In the genomic region with DNA sequence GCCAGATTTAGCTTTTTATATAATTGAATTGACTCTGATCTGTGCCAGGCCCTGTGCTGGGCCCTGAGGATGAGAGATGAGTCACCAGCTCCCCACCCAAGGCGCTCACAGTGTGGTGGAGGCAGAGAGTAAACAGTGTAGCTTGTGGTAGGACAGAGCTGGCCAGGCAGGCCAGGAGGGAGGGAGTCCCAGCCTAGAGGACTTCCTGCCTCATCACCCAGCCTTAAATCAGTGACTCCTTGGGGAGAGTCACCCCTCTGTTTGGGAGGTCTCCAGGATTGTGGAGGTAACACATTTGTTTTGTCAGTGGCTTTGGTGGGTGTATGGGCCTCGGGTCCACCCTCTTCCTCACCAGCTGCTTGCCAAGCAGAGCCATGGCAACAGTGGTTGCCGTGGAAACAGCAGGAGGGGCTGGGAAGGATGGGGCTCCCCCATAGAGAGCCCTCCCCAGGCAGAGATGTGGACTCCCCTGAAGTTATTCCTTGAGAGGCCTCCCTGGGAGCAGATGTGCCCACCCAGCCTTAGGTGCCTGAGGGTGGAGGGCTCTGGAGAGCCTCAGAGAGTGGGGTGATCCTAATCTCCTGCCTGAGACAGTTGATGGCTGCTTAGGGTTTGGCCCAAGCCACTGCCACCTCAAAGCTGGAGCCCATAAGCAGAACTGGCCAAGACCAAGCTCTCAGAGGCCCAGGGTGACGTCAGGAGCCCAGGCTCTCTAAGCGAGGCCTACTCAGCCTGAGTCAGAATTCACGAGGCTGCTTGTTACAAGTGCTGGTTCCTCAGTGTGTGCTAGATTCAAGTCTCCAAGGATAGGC, we compare ENCODE assay signal across 9 mouse cellular contexts. TPM values are rescaled to one million over a fixed set of nuclear protein-coding genes. Genes with fewer than 3 reads are reported as not detected.
DNase-seq lines count a peak whose midpoint lies in the region; ATAC-seq and TF ChIP-seq lines count a peak whose summit lies in the region.
"Had no signal": no experiment of that assay in that cellular context is flagged by ENCODE, and none has a peak within 500 bp of the region (broad histone marks: within the 10 kb centered on the region; RNA-seq: fewer than 3 reads in every experiment).

No protein-coding gene starts in this region.

- H3K9ac ChIP-seq in embryonic facial prominence, embryonic 14.5 days (ENCODE audit: low read depth, low read length): no peak overlapping the region
- peak overlapping the region; percentile 21; the same call in 1 of the 2 replicates for H3K9ac ChIP-seq in hindbrain, postnatal 0 days (replicated peaks; ENCODE audit: low read length)
- no peak overlapping the region for H3K9ac ChIP-seq in midbrain, embryonic 14.5 days (replicated peaks; ENCODE audit: low read length)
- H3K9ac ChIP-seq: liver, embryonic 14.5 days had no signal

- no peak overlapping the region for H3K4me2 ChIP-seq in embryonic facial prominence, embryonic 14.5 days (ENCODE audit: low read depth, low read length)
- H3K4me2 ChIP-seq in hindbrain, postnatal 0 days (ENCODE audit: low read depth, low read length): no peak overlapping the region
- no peak overlapping the region for H3K4me2 ChIP-seq in midbrain, embryonic 14.5 days (ENCODE audit: low read length)

- H3K36me3 ChIP-seq in embryonic facial prominence, embryonic 14.5 days (ENCODE audit: control insufficient read depth, insufficient read depth, low read length): peaks cover 38% of the 10 kb centered on the region
- H3K36me3 ChIP-seq in hindbrain, postnatal 0 days (ENCODE audit: insufficient read depth, low read length): no peaks in the 10 kb centered on the region; the same call in 1 of the 2 replicates
- peaks cover 19% of the 10 kb centered on the region for H3K36me3 ChIP-seq in midbrain, embryonic 14.5 days (ENCODE audit: control insufficient read depth, insufficient read depth, low read length)

- no peaks in the 10 kb centered on the region for H3K9me3 ChIP-seq in embryonic facial prominence, embryonic 14.5 days (ENCODE audit: control insufficient read depth, low read length)
- no peaks in the 10 kb centered on the region for H3K9me3 ChIP-seq in hindbrain, postnatal 0 days (ENCODE audit: low read length)
- no peaks in the 10 kb centered on the region for H3K9me3 ChIP-seq in midbrain, embryonic 14.5 days (ENCODE audit: control insufficient read depth, low read length)

- WGBS in embryonic facial prominence, embryonic 14.5 days: 68% methylated on average over 6 of the region's 6 CpGs
- 55% methylated on average over 6 of the region's 6 CpGs for WGBS in hindbrain, postnatal 0 days
- 66% methylated on average over 6 of the region's 6 CpGs for WGBS in midbrain, embryonic 14.5 days

- DNase-seq in urinary bladder, postnatal 14 days (ENCODE audit: low spot score): peak; percentile 67
- DNase-seq in urinary bladder, postnatal 25 days (ENCODE audit: low spot score): no peak
- DNase-seq in embryonic facial prominence, embryonic 14.5 days (ENCODE audit: low spot score): no peak
- peak; percentile 27 for DNase-seq in hindbrain, postnatal 0 days (ENCODE audit: low spot score)
- no peak for DNase-seq in midbrain, embryonic 14.5 days
- no peak for DNase-seq in thymus, postnatal 36 days
- DNase-seq in ovary, postnatal 10 days (ENCODE audit: low spot score): no peak

- H3K27ac ChIP-seq in embryonic facial prominence, embryonic 14.5 days (replicated peaks; ENCODE audit: low read depth, low read length): peak overlapping the region; percentile 24
- peak overlapping the region; percentile 20; the same call in 1 of the 2 replicates for H3K27ac ChIP-seq in hindbrain, postnatal 0 days
- peak overlapping the region; percentile 41; the same call in 1 of the 2 replicates for H3K27ac ChIP-seq in midbrain, embryonic 14.5 days (replicated peaks; ENCODE audit: low read depth, low read length)
- H3K27ac ChIP-seq: liver, embryonic 14.5 days had no signal

- H3K4me3 ChIP-seq in embryonic facial prominence, embryonic 14.5 days (ENCODE audit: low read depth, low read length): no peak overlapping the region
- no peak overlapping the region for H3K4me3 ChIP-seq in hindbrain, postnatal 0 days (ENCODE audit: low read length)
- no peak overlapping the region for H3K4me3 ChIP-seq in midbrain, embryonic 14.5 days (replicated peaks; ENCODE audit: low read depth, low read length)

- ATAC-seq in embryonic facial prominence, embryonic 14.5 days (ENCODE audit: low read depth): peak; percentile 69
- peak; percentile 33 for ATAC-seq in hindbrain, postnatal 0 days
- no peak for ATAC-seq in midbrain, embryonic 14.5 days (ENCODE audit: low FRiP score, low TSS enrichment)

- no peaks in the 10 kb centered on the region for H3K27me3 ChIP-seq in embryonic facial prominence, embryonic 14.5 days (replicated peaks; ENCODE audit: control insufficient read depth, insufficient read depth, low read length)
- H3K27me3 ChIP-seq in hindbrain, postnatal 0 days (ENCODE audit: insufficient read depth, low read length): no peaks in the 10 kb centered on the region
- no peaks in the 10 kb centered on the region for H3K27me3 ChIP-seq in midbrain, embryonic 14.5 days (ENCODE audit: control insufficient read depth, insufficient read depth, low read length)

- H3K4me1 ChIP-seq in embryonic facial prominence, embryonic 14.5 days (ENCODE audit: control insufficient read depth, insufficient read depth, low read length): peaks cover 3% of the 10 kb centered on the region; the same call in 1 of the 2 replicates
- 0 out of 2 replicates have a peak, but pooled peaks cover 7% of the 10 kb centered on the region for H3K4me1 ChIP-seq in hindbrain, postnatal 0 days (ENCODE audit: insufficient read depth, low read length)
- H3K4me1 ChIP-seq in midbrain, embryonic 14.5 days (ENCODE audit: control insufficient read depth, insufficient read depth, low read length): no peaks in the 10 kb centered on the region

- no peak for TF ChIP-seq CTCF in hindbrain, postnatal 0 days (IDR thresholded peaks at IDR 0.05; ENCODE audit: low read depth)

RNA-seq across cellular contexts. Expression of gene Ciz1, which starts 9.4 kb away (rescaled TPM):
- polyA plus RNA-seq in embryonic facial prominence, embryonic 14.5 days (2014; fragmentation: Nextera tagmentation; extraction: Ambion mirVana): 41.9 and 48.0 TPM in 2 replicates
- 87.6 and 103 TPM in 2 replicates for total RNA-seq in hindbrain, postnatal 0 days (2014; rRNA removed)
- 33.3 and 40.3 TPM in 2 replicates for polyA plus RNA-seq in hindbrain, postnatal 0 days (2015; fragmentation: Nextera tagmentation; extraction: Ambion mirVana)
- 46.4 and 54.1 TPM in 2 replicates for polyA plus RNA-seq in midbrain, embryonic 14.5 days (2014; fragmentation: Nextera tagmentation; extraction: Ambion mirVana)

RNA-seq across cellular contexts. Expression of gene Dnm1, which starts 10.4 kb away (rescaled TPM):
- polyA plus RNA-seq in embryonic facial prominence, embryonic 14.5 days (2014; fragmentation: Nextera tagmentation; extraction: Ambion mirVana): 34.1 and 41.7 TPM in 2 replicates
- total RNA-seq in hindbrain, postnatal 0 days (2014; rRNA removed): 190 and 211 TPM in 2 replicates
- polyA plus RNA-seq in hindbrain, postnatal 0 days (2015; fragmentation: Nextera tagmentation; extraction: Ambion mirVana): 87.6 and 96.9 TPM in 2 replicates
- 90.6 and 103 TPM in 2 replicates for polyA plus RNA-seq in midbrain, embryonic 14.5 days (2014; fragmentation: Nextera tagmentation; extraction: Ambion mirVana)
- total RNA-seq: common myeloid progenitor, adult 5-6 weeks had no signal

RNA-seq across cellular contexts. Expression of gene 1110008P14Rik, which starts 39.0 kb away (rescaled TPM):
- 67.7 and 79.7 TPM in 2 replicates for polyA plus RNA-seq in embryonic facial prominence, embryonic 14.5 days (2014; fragmentation: Nextera tagmentation; extraction: Ambion mirVana)
- total RNA-seq in hindbrain, postnatal 0 days (2014; rRNA removed): 458 and 481 TPM in 2 replicates
- polyA plus RNA-seq in hindbrain, postnatal 0 days (2015; fragmentation: Nextera tagmentation; extraction: Ambion mirVana): 220 and 233 TPM in 2 replicates
- polyA plus RNA-seq in midbrain, embryonic 14.5 days (2014; fragmentation: Nextera tagmentation; extraction: Ambion mirVana): 107 and 153 TPM in 2 replicates

RNA-seq across cellular contexts. Expression of gene Lcn2, which starts 45.3 kb away (rescaled TPM):
- 4.0 and 7.9 TPM in 2 replicates for polyA plus RNA-seq in embryonic facial prominence, embryonic 14.5 days (2014; fragmentation: Nextera tagmentation; extraction: Ambion mirVana)
- total RNA-seq in hindbrain, postnatal 0 days (2014; rRNA removed): 0.31 and 0.58 TPM in 2 replicates
- polyA plus RNA-seq in hindbrain, postnatal 0 days (2015; fragmentation: Nextera tagmentation; extraction: Ambion mirVana): 0.80 and 0.93 TPM in 2 replicates
- not detected in 2 replicates for polyA plus RNA-seq in midbrain, embryonic 14.5 days (2014; fragmentation: Nextera tagmentation; extraction: Ambion mirVana)

RNA-seq across cellular contexts. Expression of gene Ptges2, which starts 53.0 kb away (rescaled TPM):
- polyA plus RNA-seq in embryonic facial prominence, embryonic 14.5 days (2014; fragmentation: Nextera tagmentation; extraction: Ambion mirVana): 28.0 and 33.5 TPM in 2 replicates
- total RNA-seq in hindbrain, postnatal 0 days (2014; rRNA removed): 41.3 and 45.5 TPM in 2 replicates
- 55.6 and 57.0 TPM in 2 replicates for polyA plus RNA-seq in hindbrain, postnatal 0 days (2015; fragmentation: Nextera tagmentation; extraction: Ambion mirVana)
- 46.2 and 64.4 TPM in 2 replicates for polyA plus RNA-seq in midbrain, embryonic 14.5 days (2014; fragmentation: Nextera tagmentation; extraction: Ambion mirVana)

Comparison
In these comparisons a context has a peak if more than half of its experiments do, and no peak if none do; other contexts are left out.
1. DNase-seq: peak in urinary bladder, postnatal 14 days (single experiment) and hindbrain, postnatal 0 days (single experiment); none in urinary bladder, postnatal 25 days (single experiment), embryonic facial prominence, embryonic 14.5 days (single experiment), midbrain, embryonic 14.5 days (single experiment), thymus, postnatal 36 days (0 of 2) and ovary, postnatal 10 days (single experiment).
2. Peak in every context shown above with its lines, with median percentiles within 50 percentile points of each other: H3K27ac ChIP-seq.